Mouse (Mus musculus): Measurements from ENCODE around the gene Dppa3.

DNA sequence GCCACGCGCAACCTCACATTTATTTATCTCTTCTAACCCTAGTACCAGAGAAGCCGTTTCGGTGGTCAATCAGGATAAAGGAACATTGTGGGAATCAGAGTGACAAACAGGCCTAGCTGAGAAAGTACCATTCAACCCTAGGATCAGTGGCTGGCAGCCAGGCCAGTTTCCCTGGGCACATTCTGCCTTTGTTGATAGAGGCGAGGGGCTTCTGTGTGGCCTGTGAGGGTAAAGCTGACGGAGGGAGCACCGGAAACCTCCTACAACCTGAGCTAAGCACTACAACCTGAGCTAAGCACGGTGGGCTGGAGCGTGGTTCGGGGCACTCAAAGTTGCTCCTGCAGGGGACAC, 44.0 kb downstream of the Dppa3 start:
- no peak for TF ChIP-seq TAL1 (IDR thresholded peaks at IDR 0.05; ENCODE audit: low read length)
- no peak for TF ChIP-seq GATA1 (IDR thresholded peaks at IDR 0.05; ENCODE audit: low read length)

Measured in erythroblast, embryonic 14.5 days (primary cell).